Mouse (Mus musculus): ENCODE measurements around the gene Stk32b. TPM values are rescaled to one million over a fixed set of nuclear protein-coding genes. Genes with fewer than 3 reads are reported as not detected.
A peak's percentile ranks its signal among the peaks of the same experiment; 100 is the strongest.

Gene Stk32b
- total RNA-seq (2021), result not detected
- long read RNA-seq, experiment 1, result 0 reads
- long read RNA-seq, experiment 2, result 0 reads

DNA sequence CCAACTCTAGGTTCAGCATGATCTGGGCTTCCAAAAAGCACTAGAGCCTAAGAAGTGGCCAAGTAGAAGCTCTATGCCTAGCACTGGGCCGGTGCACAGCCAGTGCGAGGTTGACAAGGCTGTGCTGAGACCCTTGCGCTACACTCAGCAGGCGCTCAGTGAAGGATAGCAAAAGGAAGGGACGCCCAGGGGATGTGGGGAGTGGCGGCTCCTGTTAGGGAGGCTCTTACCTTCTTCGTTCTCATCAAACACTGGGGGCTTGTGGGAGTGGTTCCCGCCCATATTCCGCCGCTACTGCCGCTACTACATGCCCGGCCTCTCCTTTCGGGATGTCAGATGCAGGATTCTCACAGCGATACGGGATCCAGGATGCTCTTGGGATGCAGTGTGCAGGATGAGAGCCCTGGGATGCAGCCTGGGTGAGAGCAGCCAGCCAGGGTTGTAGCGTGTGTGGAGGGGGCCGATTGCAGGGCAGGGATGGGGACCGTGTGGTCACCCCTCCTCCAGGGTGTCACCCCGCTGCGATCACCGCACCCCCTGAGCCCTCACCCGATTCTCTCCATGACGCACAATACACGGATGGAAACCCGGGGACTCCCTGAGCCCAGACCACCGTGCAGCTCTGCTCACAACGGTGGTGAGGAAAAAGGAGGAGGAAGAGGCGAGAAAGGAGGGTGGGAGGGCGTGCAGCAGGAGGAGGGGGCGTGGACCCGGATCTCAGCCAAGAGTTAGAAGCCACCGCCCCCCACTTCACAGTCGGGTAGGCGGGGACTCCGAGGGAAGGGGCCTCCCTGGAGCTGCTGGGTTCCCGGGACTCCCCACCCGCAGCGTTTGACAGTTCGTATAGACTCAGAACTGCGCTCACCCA is at the start of gene Stk32b:
Gene Stk32b (minus strand): TSS at position 667 of the 868 bp plus-strand sequence.
- no peak for DNase-seq
- intact Hi-C loops (cut with DNase I), result loop anchor here (5.0 kb wide), 1 partner anchor 419 kb away; no protein-coding TSS in a partner anchor

DNA sequence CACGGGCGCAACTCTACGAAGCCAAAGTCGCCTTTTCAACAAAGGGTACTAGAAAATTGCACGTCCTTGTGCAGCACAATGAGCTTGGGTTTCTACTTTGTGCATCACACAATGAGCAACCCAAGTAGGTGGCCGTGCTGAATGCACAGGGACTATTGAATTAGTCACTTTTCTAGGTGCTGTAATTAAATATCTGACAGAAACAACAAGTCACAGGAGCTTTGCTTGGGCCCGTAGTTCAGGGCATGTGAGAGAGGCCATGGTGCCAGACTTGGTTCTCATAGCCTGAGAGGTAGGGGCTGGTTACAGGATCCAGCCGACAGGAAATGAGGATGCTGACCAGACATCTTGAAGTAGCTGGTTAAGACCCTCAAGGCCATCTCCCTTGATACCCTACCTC is 48.9 kb upstream of the Stk32b start:
- DNase-seq, result no peak
- intact Hi-C loops (cut with DNase I), result no loop called here

DNA sequence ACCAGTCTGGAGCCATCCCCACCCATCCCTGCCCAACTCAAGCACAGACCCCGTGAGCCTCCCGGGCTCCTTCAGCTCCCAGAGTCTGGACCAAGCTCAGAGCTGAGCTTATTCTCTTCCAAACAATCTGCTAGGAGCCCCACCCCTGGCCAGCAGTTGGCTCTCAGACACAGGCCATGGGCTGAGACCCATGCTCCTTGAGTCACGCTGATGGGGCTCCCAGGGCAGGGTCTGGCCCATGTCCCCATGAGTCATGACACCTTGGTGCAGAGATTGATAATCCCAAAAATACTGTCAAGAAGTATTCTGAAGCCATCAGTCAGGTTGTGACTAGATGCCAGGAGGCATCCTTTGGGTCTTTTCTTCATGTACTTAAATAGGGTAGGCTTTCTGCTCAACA is 45.1 kb upstream of the Stk32b start:
- peak; percentile 34 to 56 for DNase-seq
- intact Hi-C loops (cut with DNase I), result no loop called here

DNA sequence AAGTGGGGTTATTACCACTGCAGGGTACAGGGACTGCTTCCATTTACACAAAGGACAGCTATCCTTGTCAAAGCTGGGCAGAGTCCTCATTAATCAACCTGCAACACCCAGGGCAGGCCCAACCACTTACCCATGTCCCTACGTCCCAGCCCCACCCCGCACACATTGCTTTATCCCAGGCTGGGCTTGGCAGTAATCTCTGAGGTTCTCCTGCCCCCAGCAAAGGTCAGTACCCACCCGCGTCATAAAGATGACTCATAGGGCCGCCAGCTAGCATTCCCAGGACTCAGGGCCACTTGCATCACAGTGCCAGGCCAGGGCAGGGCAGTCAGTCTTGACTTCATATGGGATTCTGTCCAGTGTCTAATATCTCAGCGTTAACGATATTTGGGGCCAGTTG is 36.4 kb upstream of the Stk32b start:
- DNase-seq, result no peak
- intact Hi-C loops (cut with DNase I), result no loop called here

DNA sequence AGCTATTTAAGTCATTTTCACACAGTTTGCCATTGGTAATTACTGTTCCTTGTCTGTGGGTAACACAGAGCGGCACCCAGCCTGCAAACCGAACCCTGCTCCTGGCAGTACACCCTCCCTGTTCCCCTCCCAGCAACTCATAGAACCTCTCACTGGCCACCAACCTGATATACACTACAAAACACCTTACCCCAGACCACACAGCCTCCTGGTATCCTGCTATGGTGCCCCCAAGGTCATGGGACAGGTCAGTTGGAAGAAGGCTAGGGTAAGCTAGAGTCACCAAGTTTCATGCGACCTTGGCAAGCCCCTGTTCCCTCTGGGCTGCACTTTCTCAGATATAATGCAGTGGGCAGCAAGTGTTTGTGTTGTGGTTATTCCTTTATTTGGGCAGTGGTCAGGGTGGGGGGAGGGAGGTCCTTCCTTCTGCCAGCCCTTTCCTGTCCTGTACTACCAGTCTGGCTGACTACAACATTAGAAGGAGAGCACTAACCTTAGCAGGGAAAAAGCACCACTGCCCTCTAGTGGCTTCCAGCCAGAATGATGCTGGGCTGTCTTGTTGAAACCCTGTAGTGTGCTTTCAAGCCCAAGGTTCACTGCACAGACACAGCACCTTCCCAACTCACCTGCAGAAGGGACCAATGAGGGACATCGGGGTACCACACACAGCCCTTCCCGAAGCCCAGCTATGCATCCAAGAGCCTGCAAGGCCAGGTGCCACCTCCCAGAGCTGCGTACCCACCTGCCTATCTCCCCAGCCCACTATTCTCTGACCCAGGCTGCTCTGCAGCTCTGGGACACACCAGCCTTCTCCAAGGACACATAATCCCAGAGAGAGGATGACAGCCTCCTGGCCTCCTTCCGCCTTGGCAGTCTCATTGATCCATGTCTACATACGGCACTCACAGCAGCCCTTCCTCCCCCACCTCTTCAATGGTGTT is 35.3 kb upstream of the Stk32b start:
- peak; percentile 32 to 49 for DNase-seq
- intact Hi-C loops (cut with DNase I), result no loop called here

DNA sequence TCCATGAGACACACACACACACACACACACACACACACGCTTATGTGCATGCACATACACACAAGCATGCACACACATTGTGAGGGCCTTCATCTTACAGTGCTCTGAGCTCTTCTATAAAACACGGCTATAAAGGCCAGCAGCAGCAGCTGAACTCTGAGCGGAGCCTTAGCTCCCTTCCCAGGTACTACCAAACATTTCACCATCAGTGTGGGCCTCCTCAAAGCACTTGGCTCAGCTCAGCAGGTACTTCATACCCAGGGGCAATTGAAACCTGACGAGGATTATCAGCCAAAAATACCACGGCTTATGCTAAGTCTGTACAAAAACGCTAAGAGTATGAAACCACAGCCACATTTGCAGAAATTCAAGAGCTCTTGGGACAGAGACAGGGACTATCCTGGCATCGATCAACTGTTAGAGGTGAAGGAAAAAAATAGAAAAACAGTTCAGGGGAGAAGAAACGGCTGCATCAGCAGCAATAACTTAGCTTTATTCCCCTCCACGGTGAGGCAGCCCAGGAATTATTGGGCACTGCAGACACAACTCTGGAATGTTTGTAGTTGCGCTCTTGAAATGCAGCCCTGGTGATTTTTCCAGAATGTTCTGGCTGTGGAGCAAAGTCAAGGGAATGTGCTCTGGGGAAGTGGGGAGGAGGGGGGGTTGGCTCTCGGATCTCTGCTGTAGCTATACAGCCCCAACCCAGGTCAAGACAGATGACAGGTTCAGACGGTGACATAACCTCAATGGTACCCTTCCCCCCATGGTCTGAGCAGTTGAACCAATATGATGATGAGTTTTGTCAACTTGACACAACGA is 27.1 kb upstream of the Stk32b start:
- intact Hi-C loops (cut with DNase I), result no loop called here

DNA sequence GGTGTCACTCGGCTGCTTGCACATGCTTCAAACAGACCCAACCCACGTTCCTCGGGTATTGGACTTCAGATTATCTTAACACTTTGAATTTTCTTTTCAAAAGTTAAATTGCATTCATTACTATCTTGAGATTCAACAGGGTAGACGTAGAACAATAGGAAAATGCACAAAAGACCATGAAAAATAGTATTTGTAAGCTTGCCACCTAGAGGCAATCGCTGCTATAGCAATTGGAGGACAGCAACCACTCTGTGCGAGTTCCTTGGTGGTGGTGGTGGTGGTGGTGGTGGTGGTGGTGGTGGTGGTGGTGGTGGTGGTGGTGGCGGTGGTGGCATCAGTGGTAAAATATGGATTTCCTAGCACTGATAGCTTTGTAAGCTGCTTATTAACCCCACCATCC is 19.2 kb upstream of the Stk32b start:
- intact Hi-C loops (cut with DNase I), result no loop called here
- no peak for DNase-seq

More for the DNA sequence above, 27.1 kb upstream of the Stk32b start:
- peak in 1 of 2 experiments; percentile 6 for DNase-seq

DNA sequence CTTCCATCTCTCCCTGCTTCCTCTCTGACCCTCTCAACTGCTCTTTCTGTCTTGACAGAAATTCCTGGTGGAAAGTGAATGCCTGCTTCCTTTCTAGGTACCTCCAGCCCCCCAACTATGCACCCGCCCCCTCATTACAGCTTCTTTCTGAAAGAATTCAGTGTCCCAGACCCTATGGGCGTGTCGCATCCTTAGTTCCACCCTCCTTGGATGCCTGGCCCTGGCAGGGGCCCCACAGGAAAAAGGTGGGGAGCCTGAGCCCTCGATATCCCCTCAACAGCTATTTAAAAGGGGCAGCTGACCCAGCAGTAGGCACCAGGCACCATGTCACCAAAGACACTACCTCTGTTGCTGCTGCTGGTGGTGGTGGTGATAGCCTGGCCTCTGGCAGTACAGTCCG is 18.3 kb upstream of the Stk32b start, which contains the start of gene Cytl1:
Gene Cytl1 (plus strand): TSS at position 296 of the 400 bp plus-strand sequence.
- intact Hi-C loops (cut with DNase I), result no loop called here
- no peak for DNase-seq

DNA sequence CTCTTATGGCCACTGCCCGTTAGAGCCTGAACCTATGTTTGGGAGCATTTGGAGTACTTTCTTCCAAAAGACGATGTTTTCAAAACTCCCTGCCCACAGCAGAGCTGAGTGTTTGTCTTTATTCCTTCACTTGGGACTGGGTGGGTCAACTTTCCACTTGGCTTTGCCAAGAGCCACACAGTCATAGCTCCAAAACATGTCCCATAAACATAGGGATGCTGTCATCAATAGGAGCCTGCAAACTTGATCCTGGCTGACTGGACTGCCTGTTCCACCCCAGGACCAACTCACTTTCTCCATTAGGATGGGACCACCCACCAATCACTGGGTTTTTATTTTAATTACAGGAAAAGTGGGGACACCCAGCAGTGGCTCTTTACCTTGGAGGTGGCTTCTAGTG is 13.8 kb upstream of the Stk32b start:
- intact Hi-C loops (cut with DNase I), result no loop called here
- DNase-seq, result peak in 1 of 2 experiments; percentile 7

DNA sequence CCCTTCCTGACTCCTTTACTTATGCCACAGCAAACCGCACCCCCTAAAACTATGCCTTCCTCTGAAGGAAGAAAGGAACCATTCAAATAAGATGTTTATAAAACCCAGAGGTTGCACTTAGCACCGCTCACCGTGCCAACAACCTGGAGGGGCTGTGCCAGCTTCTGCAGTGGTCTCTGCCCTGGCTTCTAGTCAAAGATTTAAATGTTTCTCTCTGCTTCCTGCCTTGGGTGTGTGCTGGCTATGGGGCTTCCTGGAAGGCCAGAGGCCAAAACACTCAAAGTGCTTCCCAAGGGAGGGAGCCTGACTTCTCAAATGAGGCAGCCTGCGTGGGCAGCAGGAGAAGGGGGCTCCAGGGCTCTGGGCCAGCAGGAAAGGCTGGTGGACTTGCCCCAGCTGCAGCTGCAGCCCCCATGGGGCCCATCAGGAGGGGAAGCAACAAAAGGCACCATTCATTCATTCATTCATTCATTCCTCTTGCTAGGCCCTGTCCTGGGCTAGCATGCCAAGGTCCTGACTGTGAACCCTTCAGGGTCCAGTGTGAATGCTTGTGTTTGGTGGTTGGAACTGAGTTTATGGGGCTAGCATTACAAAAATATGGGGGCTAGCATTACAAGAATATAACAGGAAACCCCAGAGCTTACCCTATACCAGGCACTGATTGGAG is 8.4 kb upstream of the Stk32b start:
- intact Hi-C loops (cut with DNase I), result no loop called here
- DNase-seq, result no peak

DNA sequence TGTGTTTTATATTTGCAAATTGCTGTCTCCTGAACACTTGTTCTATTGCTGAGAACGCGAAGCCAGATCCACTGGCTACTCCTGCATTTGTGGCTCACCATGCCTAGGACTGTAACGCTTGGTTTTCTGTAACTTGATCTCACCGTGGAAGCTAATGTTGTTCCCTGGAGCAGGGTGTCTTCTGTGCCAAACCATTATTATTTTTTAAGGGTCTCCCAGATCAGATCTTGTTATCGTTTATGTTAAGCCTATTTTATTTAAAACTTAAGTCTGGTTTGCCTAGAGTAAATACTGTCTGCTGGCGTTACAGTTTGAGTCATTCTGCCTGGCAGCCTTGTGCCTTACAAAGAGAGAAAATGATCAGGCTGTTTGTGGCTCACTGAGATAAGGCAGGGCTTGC is 3.7 kb upstream of the Stk32b start:
- intact Hi-C loops (cut with DNase I), result no loop called here
- DNase-seq, result no peak

DNA sequence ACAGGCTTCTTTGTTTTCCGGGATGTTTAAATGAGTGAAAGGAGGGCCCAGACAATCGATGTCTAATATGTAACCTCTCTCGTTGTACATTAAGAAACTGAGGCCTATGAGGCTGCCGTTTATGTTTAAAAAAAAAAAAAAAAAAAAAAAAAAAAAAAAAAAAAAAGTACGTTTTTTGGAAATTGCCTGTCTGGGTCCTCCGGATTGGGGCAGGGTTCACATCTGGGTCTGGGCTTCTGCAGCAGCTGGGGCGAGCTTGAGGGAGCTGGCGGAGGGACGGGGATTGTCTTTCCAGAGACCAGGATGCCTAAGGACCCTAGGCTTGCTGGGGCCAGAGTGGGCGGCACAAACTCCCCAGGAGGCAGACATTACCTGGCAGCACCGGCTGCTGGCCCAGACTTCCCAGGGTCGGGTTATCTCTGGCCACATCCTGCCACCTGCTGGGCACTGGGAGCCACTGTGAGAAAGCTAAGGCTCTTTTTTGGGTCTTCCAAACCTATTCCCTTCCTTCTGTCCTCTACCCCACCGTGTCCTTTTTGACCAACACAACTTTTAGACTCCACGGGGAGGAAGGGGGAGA is 503 bp upstream of the Stk32b start:
- no peak for DNase-seq
- intact Hi-C loops (cut with DNase I), result loop anchor here (5.0 kb wide), 1 partner anchor 420 kb away; no protein-coding TSS in a partner anchor

DNA sequence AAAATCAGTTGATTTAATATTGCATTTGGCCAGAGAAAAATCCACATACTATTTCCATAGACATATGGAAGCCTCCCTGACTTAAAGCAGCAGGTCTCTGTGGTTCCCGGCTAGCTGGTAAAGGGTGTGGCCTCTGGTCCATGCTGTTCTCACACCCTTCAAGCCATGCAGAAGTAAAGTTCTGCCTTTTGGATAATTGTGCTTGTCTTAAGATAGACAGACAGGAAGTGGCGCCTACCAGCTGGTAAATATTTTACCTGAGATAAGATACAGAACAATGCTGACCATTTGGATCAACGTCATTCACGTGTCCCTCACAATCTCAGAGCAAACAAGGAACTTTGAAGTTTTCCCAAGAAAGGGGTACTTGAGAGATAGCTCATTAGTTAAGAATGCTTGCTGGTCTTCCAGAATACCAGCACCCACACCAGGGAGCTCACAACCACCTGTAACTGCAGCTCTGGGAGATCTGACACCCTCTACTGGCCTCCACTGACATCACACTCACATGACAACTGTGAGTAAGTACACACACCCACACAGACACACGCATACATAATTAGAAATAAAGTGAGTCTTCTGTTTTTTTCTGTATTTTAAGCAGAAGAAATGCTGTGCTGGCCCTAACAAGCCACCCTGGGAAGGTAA is 7.6 kb downstream of the Stk32b start:
- intact Hi-C loops (cut with DNase I), result no loop called here
- no peak for DNase-seq

DNA sequence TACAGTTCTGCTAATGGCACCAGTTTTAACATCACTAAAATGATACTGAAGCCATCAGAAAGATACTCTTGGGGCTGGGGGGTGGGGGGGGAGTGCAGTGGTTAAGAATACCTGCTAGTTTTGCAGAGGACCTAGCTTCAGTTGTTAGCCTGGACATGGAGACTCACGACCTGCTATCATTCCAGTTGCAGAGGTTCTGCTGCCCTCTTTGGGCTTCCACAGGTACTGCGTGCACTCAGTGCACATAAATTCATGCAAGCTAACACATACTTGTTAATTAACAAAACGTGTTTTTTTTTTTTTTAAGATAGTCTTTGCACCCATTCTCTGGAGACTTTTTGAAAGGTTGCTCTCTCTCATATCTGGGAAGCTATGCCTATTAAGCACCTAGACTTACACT is 8.8 kb downstream of the Stk32b start:
- no peak for DNase-seq

DNA sequence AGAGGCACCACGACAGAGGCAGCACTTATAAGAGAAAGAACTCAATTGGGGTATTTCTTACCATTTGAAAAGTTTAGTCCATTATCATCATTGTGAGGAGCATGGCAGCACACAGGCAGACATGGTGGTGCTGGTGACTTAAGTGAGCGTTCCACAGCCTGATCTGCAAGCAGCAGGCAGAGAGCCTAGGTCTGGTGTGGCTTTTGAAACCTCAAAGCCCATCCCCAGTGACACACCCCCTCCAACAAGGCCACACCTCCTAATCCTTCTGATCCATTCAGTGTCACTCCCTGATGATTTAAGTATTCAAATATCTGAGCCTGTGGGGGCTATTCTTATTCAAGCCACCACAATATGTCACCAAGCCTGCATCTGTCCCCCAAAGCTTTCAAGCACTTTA is 12.0 kb downstream of the Stk32b start:
- no peak for DNase-seq
- intact Hi-C loops (cut with DNase I), result no loop called here

More for the DNA sequence above, 8.8 kb downstream of the Stk32b start:
- intact Hi-C loops (cut with DNase I), result no loop called here

DNA sequence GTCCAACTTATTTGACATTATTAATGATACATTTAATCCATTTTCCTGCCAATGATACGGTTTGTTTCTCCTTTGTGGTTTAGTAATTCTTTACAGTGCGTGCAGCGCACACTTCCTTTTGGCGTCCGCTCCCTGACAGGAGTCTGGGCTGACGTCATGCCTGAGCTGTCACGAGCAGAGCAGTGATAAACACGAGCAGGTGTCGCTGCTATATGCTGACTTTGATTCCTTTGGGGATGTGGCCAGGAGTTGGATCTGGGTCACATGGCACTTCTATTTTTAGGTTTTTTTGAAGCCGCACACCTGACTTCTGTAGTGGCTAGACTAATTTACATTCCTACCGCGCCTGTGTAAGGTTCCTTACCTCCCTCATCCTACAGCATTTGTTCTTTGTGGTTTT is 17.2 kb downstream of the Stk32b start:
- intact Hi-C loops (cut with DNase I), result no loop called here
- no peak for DNase-seq

DNA sequence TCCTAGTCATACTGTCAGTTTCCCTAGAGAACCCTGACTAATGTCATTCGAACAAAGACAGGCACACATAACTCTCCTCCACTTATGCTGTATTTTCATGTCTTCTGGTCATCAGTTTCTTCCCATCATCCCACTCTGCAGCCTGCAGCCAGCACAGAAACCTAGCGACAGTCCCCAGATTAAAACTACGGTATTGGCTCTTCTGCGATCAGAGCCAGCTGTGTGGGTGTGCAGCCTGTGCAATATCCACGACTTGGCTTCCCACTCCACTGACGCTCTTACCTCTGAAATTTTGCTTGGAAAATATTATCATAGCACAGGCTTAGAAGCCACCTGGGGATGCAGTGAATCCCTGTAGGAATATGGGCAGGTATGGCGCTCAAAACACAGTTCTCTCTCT is 19.7 kb downstream of the Stk32b start:
- no peak for DNase-seq

DNA sequence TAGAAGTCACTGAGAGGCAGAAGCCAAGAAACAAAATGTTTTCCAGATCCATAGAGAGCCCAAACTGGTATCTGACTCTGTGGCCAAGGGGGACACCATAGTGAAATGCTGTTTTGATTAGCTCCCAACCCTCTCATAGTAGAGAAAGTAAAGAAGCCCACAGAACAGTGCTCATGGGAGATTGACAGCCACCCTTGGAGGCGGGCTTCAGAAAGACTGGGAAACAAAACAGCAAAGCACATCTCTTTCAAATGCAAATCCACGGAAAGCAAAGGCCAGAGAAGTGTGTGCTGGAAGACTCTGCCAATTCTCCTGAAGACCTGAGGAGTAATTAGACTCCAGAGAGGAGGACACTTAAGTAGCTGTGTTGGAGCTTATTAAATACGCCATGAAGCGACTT is 21.2 kb downstream of the Stk32b start:
- intact Hi-C loops (cut with DNase I), result no loop called here
- DNase-seq, result no peak

More for the DNA sequence above, 19.7 kb downstream of the Stk32b start:
- intact Hi-C loops (cut with DNase I), result no loop called here

DNA sequence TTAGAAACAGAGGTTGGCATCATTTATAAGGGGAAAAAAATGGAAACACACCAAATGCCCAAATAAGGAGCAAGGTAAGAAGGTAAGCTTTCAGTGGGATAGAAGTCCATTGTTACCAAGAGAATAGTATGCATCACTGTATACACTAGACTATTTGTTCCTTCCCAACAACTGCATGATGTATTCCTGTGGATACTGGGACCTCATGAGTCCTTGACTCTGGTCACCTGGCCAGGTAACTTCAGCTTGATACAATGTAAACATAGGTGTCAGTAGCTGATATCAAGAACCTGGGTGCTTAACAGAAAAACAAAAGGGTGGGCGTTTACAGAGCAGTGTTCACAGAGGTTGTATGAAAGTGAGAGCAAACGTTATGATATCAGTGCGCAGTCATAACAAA is 24.2 kb downstream of the Stk32b start:
- intact Hi-C loops (cut with DNase I), result no loop called here
- DNase-seq, result no peak
